Mouse (Mus musculus) layer of hippocampus, postnatal 25 days (tissue): Measurements from ENCODE around the gene Acsm5. TPM values are rescaled to one million over a fixed set of nuclear protein-coding genes. Genes with fewer than 3 reads are reported as not detected.
"Not testable (repeated sequence)": the region's sequence is repeated elsewhere in the genome, so short reads cannot be mapped to it uniquely, and the experiment has no call there.

Source experiments
- DNase-seq, 2 experiments: peaks; one replicate each; pipeline ENCODE4 v3.0.0; 2022; ENCODE audit warnings: mixed read lengths in 2 of 2, low spot score in 1 of 2; ENCODE audit errors: extremely low spot score in 1 of 2
- total RNA-seq, 2 experiments: library from RNA; stranded (reverse); gene quantifications; 2 replicates each; pipeline ENCODE4 v1.2.3; 2021

Acsm5 gene
- total RNA-seq, 2 experiments from 2014 or later, result 0.45 to 0.71 TPM

GRCm38 (mm10) chr7:119542445-119542844 is 23.2 kb downstream of the Acsm5 start:
- no peak for DNase-seq

GRCm38 (mm10) chr7:119545572-119545971 is 26.3 kb downstream of the Acsm5 start:
- DNase-seq, result no peak

- no peak for DNase-seq
Measured at GRCm38 (mm10) chr7:119550471-119551222, 31.4 kb downstream of the Acsm5 start.

- DNase-seq, result no peak
Measured at GRCm38 (mm10) chr7:119554040-119554439, 34.8 kb downstream of the Acsm5 start, which contains the start of gene Acsm2. TSS of gene Acsm2 (plus strand) at chr7:119554340.

GRCm38 (mm10) chr7:119559789-119560451 is 40.7 kb downstream of the Acsm5 start:
- DNase-seq, result no peak

GRCm38 (mm10) chr7:119560452-119560835 is 41.2 kb downstream of the Acsm5 start:
- no peak for DNase-seq

GRCm38 (mm10) chr7:119561441-119561840 is 42.2 kb downstream of the Acsm5 start:
- no peak for DNase-seq

- DNase-seq, result not testable (repeated sequence)
Measured at GRCm38 (mm10) chr7:119562476-119562875, 43.2 kb downstream of the Acsm5 start.

- no peak for DNase-seq
Measured at GRCm38 (mm10) chr7:119594530-119595107, 75.4 kb downstream of the Acsm5 start.

Other genes with a start within 250 kb of the Acsm5 start
- gene Gp2, start 60.2 kb upstream of the Acsm5 start, total RNA-seq, result not detected
- not detected for gene Umod, start 40.2 kb upstream of the Acsm5 start, total RNA-seq
- gene Pdilt, start 4.0 kb downstream of the Acsm5 start, total RNA-seq, result not detected
- gene Acsm2, start 34.9 kb downstream of the Acsm5 start, total RNA-seq, result not detected
- not detected for gene Acsm1, start 87.6 kb downstream of the Acsm5 start, total RNA-seq
- not detected for gene Acsm4, start 170.6 kb downstream of the Acsm5 start, total RNA-seq
- gene Thumpd1, start 201.3 kb downstream of the Acsm5 start, total RNA-seq, result 10 to 100 TPM; 45.8 to 46.0 TPM
- gene Acsm3, start 241.5 kb downstream of the Acsm5 start, total RNA-seq, result not detected